Mouse (Mus musculus): ENCODE measurements at regions not wholly inside any gene's neighbourhood (a gene's known extent, or its start where the extent isn't known, plus 50 kb on each side); places are given as distances from the start of the nearest gene placed in this dataset.
A peak's percentile ranks its signal among the peaks of the same experiment; 100 is the strongest.

- TF ChIP-seq CTCF (IDR thresholded peaks at IDR 0.05; ENCODE audit: low read depth) (peak; percentile 24), EP300 (IDR thresholded peaks at IDR 0.05; ENCODE audit: low read depth) (no peak)
Observed at GRCm38 (mm10) chr17:59642558-59642957, 629.4 kb upstream of the Nudt12 start.

All from heart, postnatal 0 days (tissue).